In the genomic region with DNA sequence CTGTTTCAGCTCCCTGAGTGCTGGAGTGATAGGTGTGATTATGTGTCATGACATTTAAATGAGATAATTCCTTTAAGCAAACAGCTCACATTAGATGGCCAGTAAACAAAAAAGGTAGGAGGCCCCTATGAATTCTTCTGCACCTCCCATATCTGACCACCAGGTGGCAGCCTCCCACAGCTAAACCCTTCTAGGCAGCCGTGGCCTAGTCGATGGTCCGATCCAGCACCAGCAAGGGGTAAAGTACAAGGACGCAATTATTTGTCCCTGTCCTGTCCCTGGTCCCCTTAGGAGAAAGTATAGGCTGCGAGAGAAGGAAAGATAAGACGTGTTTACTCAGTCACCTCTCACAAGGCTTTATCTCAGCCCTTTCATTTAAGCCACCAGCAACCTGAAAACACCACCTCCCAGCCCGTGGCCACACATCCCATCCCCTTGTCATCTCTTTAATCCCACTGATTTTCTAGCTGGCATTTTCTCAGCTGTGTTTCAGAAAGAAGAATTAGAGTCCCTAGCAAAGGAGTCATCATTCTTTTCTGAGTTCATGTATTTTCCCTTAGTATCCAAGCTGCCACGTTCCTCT, we compare ENCODE assay signal across 8 mouse cellular contexts. TPM values are rescaled to one million over a fixed set of nuclear protein-coding genes. Genes with fewer than 3 reads are reported as not detected.
DNase-seq lines count a peak whose midpoint lies in the region; ATAC-seq and TF ChIP-seq lines count a peak whose summit lies in the region.

No protein-coding gene starts in this region.

- DNase-seq in 416B (ENCODE audit: low read depth), result peak; percentile 69
- DNase-seq in adrenal gland, postnatal 14 days, result peak; percentile 86
- DNase-seq in embryonic facial prominence, embryonic 11.5 days (ENCODE audit: low spot score), result peak; percentile 69
- DNase-seq in heart, adult 2 months, result peak; percentile 70 to 82
- peak; percentile 75 for DNase-seq in liver, adult 2 months (ENCODE audit: extremely low read depth, low read depth, low spot score)
- peak; percentile 66 for DNase-seq in stomach, postnatal 0 days (ENCODE audit: low spot score)

- no peak overlapping the region for H3K9ac ChIP-seq in embryonic facial prominence, embryonic 11.5 days (replicated peaks; ENCODE audit: low read length)
- no peak overlapping the region for H3K9ac ChIP-seq in heart, adult 2 months (ENCODE audit: low read depth, low read length)
- no peak overlapping the region for H3K9ac ChIP-seq in kidney, embryonic 16.5 days (replicated peaks; ENCODE audit: low read length)
- peak overlapping the region; percentile 37 for H3K9ac ChIP-seq in liver, adult 2 months (ENCODE audit: low read depth, low read length)
- H3K9ac ChIP-seq in stomach, postnatal 0 days (ENCODE audit: low read length), result no peak overlapping the region

- no peak for ATAC-seq in embryonic facial prominence, embryonic 11.5 days (replicated peaks; ENCODE audit: insufficient number of reproducible peaks, low FRiP score, low TSS enrichment, low read depth)
- ATAC-seq in kidney, embryonic 16.5 days (ENCODE audit: low FRiP score, low TSS enrichment), result peak; percentile 82; the same call in 1 of the 2 replicates
- peak; percentile 76 for ATAC-seq in stomach, postnatal 0 days (ENCODE audit: low FRiP score, low TSS enrichment)

- TF ChIP-seq EP300 in heart, adult 2 months (IDR thresholded peaks at IDR 0.05; ENCODE audit: insufficient read depth, low read depth, low read length), result no peak
- TF ChIP-seq EP300 in stomach, postnatal 0 days (optimal IDR thresholded peaks at IDR 0.05), result no peak

- H3K4me3 ChIP-seq in embryonic facial prominence, embryonic 11.5 days (ENCODE audit: low read depth, low read length), result no peak overlapping the region
- no peak overlapping the region for H3K4me3 ChIP-seq in heart, adult 2 months
- H3K4me3 ChIP-seq in kidney, embryonic 16.5 days (ENCODE audit: low read length), result no peak overlapping the region
- H3K4me3 ChIP-seq in liver, adult 2 months (ENCODE audit: insufficient read depth, low read depth, low read length), result no peak overlapping the region
- no peak overlapping the region for H3K4me3 ChIP-seq in myocyte
- no peak overlapping the region for H3K4me3 ChIP-seq in stomach, postnatal 0 days (ENCODE audit: low read depth, low read length)

- no peak overlapping the region for H3K4me2 ChIP-seq in embryonic facial prominence, embryonic 11.5 days (ENCODE audit: low read depth, low read length)
- H3K4me2 ChIP-seq in kidney, embryonic 16.5 days (replicated peaks; ENCODE audit: low read depth, low read length), result no peak overlapping the region
- H3K4me2 ChIP-seq in myocyte (ENCODE audit: low read depth), result peak overlapping the region; percentile 42
- no peak overlapping the region for H3K4me2 ChIP-seq in stomach, postnatal 0 days (replicated peaks; ENCODE audit: low read depth)

- H3K36me3 ChIP-seq in embryonic facial prominence, embryonic 11.5 days (replicated peaks; ENCODE audit: control insufficient read depth, insufficient read depth, low read depth, low read length), result no peaks in the 10 kb centered on the region
- H3K36me3 ChIP-seq in heart, adult 2 months (ENCODE audit: control insufficient read depth, insufficient read depth, low read length), result no peaks in the 10 kb centered on the region
- H3K36me3 ChIP-seq in kidney, embryonic 16.5 days (ENCODE audit: insufficient read depth, low read length), result no peaks in the 10 kb centered on the region
- H3K36me3 ChIP-seq in liver, adult 2 months (ENCODE audit: control insufficient read depth, insufficient read depth, low read length), result no peaks in the 10 kb centered on the region
- no peaks in the 10 kb centered on the region for H3K36me3 ChIP-seq in myocyte (ENCODE audit: control insufficient read depth, insufficient read depth)
- H3K36me3 ChIP-seq in stomach, postnatal 0 days (ENCODE audit: control insufficient read depth, insufficient read depth, low read length), result no peaks in the 10 kb centered on the region

- peak; percentile 95 for TF ChIP-seq CTCF in heart, adult 2 months (IDR thresholded peaks at IDR 0.05)
- TF ChIP-seq CTCF in liver, adult 2 months (IDR thresholded peaks at IDR 0.05; ENCODE audit: low read depth, low read length), result peak; percentile 82
- TF ChIP-seq CTCF in stomach, postnatal 0 days (IDR thresholded peaks at IDR 0.05; ENCODE audit: low read depth), result peak; percentile 86

- H3K4me1 ChIP-seq in embryonic facial prominence, embryonic 11.5 days (ENCODE audit: control insufficient read depth, insufficient read depth, low read length), result no peaks in the 10 kb centered on the region
- no peaks in the 10 kb centered on the region for H3K4me1 ChIP-seq in heart, adult 2 months (ENCODE audit: control insufficient read depth, insufficient read depth, low read length)
- H3K4me1 ChIP-seq in kidney, embryonic 16.5 days (ENCODE audit: insufficient read depth, low read length), result no peaks in the 10 kb centered on the region
- H3K4me1 ChIP-seq in liver, adult 2 months (ENCODE audit: control insufficient read depth, insufficient read depth, low read length), result peaks cover 4% of the 10 kb centered on the region
- no peaks in the 10 kb centered on the region for H3K4me1 ChIP-seq in stomach, postnatal 0 days (replicated peaks; ENCODE audit: control insufficient read depth, insufficient read depth)

- H3K9me3 ChIP-seq in embryonic facial prominence, embryonic 11.5 days (replicated peaks; ENCODE audit: control insufficient read depth, low read length), result no peaks in the 10 kb centered on the region
- no peaks in the 10 kb centered on the region for H3K9me3 ChIP-seq in kidney, embryonic 16.5 days (ENCODE audit: low read length)
- no peaks in the 10 kb centered on the region for H3K9me3 ChIP-seq in stomach, postnatal 0 days (ENCODE audit: control insufficient read depth, low read length)

- no peak overlapping the region for H3ac ChIP-seq in myocyte (ENCODE audit: control insufficient read depth, insufficient read length)

- H3K27ac ChIP-seq in embryonic facial prominence, embryonic 11.5 days (replicated peaks; ENCODE audit: low read depth, low read length), result no peak overlapping the region
- H3K27ac ChIP-seq in heart, adult 2 months, result peak overlapping the region; percentile 34; the same call in 1 of the 2 replicates
- no peak overlapping the region for H3K27ac ChIP-seq in kidney, embryonic 16.5 days (ENCODE audit: low read length)
- H3K27ac ChIP-seq in liver, adult 2 months (replicated peaks; ENCODE audit: insufficient read depth, low read depth, low read length), result peak overlapping the region; percentile 70
- H3K27ac ChIP-seq in stomach, postnatal 0 days (replicated peaks), result no peak overlapping the region

- intact Hi-C loops in heart, adult 2 months (cut with DNase I), result loop anchor here (1.0 to 10.0 kb wide), 3 partner anchors 35 to 212 kb away; no protein-coding TSS in a partner anchor

- WGBS in embryonic facial prominence, embryonic 11.5 days, result 40% methylated on average over 8 of the region's 8 CpGs
- WGBS in heart, adult 2 months, result 36% methylated on average over 8 of the region's 8 CpGs
- 45% methylated on average over 8 of the region's 8 CpGs for WGBS in kidney, embryonic 16.5 days
- 5% methylated on average over 8 of the region's 8 CpGs for WGBS in liver, adult 2 months
- WGBS in stomach, postnatal 0 days, result 28% methylated on average over 8 of the region's 8 CpGs

- no peak for TF ChIP-seq POLR2A in heart, adult 2 months (IDR thresholded peaks at IDR 0.05; ENCODE audit: insufficient read depth, low read depth, low read length)
- no peak for TF ChIP-seq POLR2A in liver, adult 2 months (IDR thresholded peaks at IDR 0.05; ENCODE audit: extremely low read depth, insufficient read depth, low read length)
- TF ChIP-seq POLR2A in myocyte (IDR thresholded peaks at IDR 0.05; ENCODE audit: insufficient read length, low read depth), result no peak

- H3K79me2 ChIP-seq in heart, adult 2 months (replicated peaks; ENCODE audit: control insufficient read depth, insufficient read depth, low read length), result no peaks in the 10 kb centered on the region
- H3K79me2 ChIP-seq in liver, adult 2 months (ENCODE audit: control insufficient read depth, insufficient read depth, low read length), result no peaks in the 10 kb centered on the region
- H3K79me2 ChIP-seq in myocyte (ENCODE audit: control insufficient read depth, insufficient read depth), result no peaks in the 10 kb centered on the region

- no peaks in the 10 kb centered on the region for H3K27me3 ChIP-seq in embryonic facial prominence, embryonic 11.5 days (ENCODE audit: control insufficient read depth, insufficient read depth, low read length)
- no peaks in the 10 kb centered on the region for H3K27me3 ChIP-seq in heart, adult 2 months (ENCODE audit: control insufficient read depth, insufficient read depth, low read length)
- no peaks in the 10 kb centered on the region for H3K27me3 ChIP-seq in kidney, embryonic 16.5 days (ENCODE audit: insufficient read depth, low read length)
- no peaks in the 10 kb centered on the region for H3K27me3 ChIP-seq in liver, adult 2 months (ENCODE audit: control insufficient read depth, insufficient read depth, low read length)
- H3K27me3 ChIP-seq in myocyte (ENCODE audit: control insufficient read depth, insufficient read depth, insufficient read length), result no peaks in the 10 kb centered on the region
- no peaks in the 10 kb centered on the region for H3K27me3 ChIP-seq in stomach, postnatal 0 days (ENCODE audit: control insufficient read depth, insufficient read depth, low read length)

TF ChIP-seq in myocyte, 11 proteins besides CTCF, POLR2A, EP300 and RAD21:
- TF ChIP-seq REST (IDR thresholded peaks at IDR 0.05; ENCODE audit: insufficient read depth, insufficient read length), result no peak
- TF ChIP-seq TCF12 (IDR thresholded peaks at IDR 0.05; ENCODE audit: insufficient read depth, poor library complexity, severe bottlenecking), result no peak

RNA-seq across cellular contexts. Expression of a gene that starts 26.3 kb away (rescaled TPM):
- 60.3 and 63.6 TPM in 2 replicates for total RNA-seq in adrenal gland, postnatal 14 days (2021)
- polyA plus RNA-seq in embryonic facial prominence, embryonic 11.5 days (2014; fragmentation: Nextera tagmentation; extraction: Ambion mirVana), result 13.1 and 16.7 TPM in 2 replicates
- 10 to 100 TPM; 25.8 to 29.3 TPM for total RNA-seq in heart, adult 2 months (2021)
- polyA plus RNA-seq in heart, adult 2 months (2012; rRNA removed), result 6.3 and 14.8 TPM in 2 replicates
- 12.0 and 14.7 TPM in 2 replicates for polyA plus RNA-seq in kidney, embryonic 16.5 days (2015; fragmentation: Nextera tagmentation; extraction: Ambion mirVana)
- total RNA-seq in liver, adult 2 months (2014; rRNA removed), result 66.8 and 86.8 TPM in 2 replicates
- polyA plus RNA-seq in liver, adult 2 months (2012; rRNA removed), result 7.6 and 9.5 TPM in 2 replicates
- polyA plus RNA-seq in myocyte (2012; fragmentation: generic; extraction: Trizol), result 3.7 TPM
- polyA plus RNA-seq in stomach, postnatal 0 days (2015; fragmentation: Nextera tagmentation; extraction: Ambion mirVana), result 7.5 and 7.6 TPM in 2 replicates

Comparison
In these comparisons a context has a peak if more than half of its experiments do, and no peak if none do; other contexts are left out.
1. H3K27ac ChIP-seq: peak in heart, adult 2 months (single experiment) and liver, adult 2 months (single experiment); none in embryonic facial prominence, embryonic 11.5 days (single experiment), kidney, embryonic 16.5 days (single experiment) and stomach, postnatal 0 days (single experiment).
2. Peak in every context shown above with its lines, with median percentiles within 50 percentile points of each other: DNase-seq and CTCF ChIP-seq.